Mouse (Mus musculus) T-helper 2 cell (primary cell): ENCODE measurements around the gene Peg12.

Experiments
- in situ Hi-C: fragments of 300-600 bp; cut with MboI, MseI; formaldehyde crosslinking; loops from one replicate; pipeline ENCODE4 v1.15.1; 2025; ENCODE audit warnings: high pct_unique_total_duplicates

The Peg12 gene

GRCm38 (mm10) chr7:62463878-62464755, at the start of gene Peg12:
Gene Peg12, minus strand, starts transcription at chr7:62464510.
- in situ Hi-C loops, result no loop called here

- in situ Hi-C loops, result no loop called here
Measured at GRCm38 (mm10) chr7:62486139-62486538, 21.8 kb upstream of the Peg12 start.

- in situ Hi-C loops, result no loop called here
Measured at GRCm38 (mm10) chr7:62463007-62463877, 1.1 kb downstream of the Peg12 start.

GRCm38 (mm10) chr7:62462229-62463006, 1.9 kb downstream of the Peg12 start:
- in situ Hi-C loops, result no loop called here

GRCm38 (mm10) chr7:62452353-62452752, 12.0 kb downstream of the Peg12 start:
- in situ Hi-C loops, result no loop called here

GRCm38 (mm10) chr7:62445431-62446165, 18.7 kb downstream of the Peg12 start:
- in situ Hi-C loops, result no loop called here

GRCm38 (mm10) chr7:62436394-62436793, 27.9 kb downstream of the Peg12 start:
- in situ Hi-C loops, result no loop called here

- in situ Hi-C loops, result no loop called here
Measured at GRCm38 (mm10) chr7:62433243-62433642, 31.1 kb downstream of the Peg12 start.

- in situ Hi-C loops, result no loop called here
Measured at GRCm38 (mm10) chr7:62428337-62428736, 36.0 kb downstream of the Peg12 start.

- in situ Hi-C loops, result no loop called here
Measured at GRCm38 (mm10) chr7:62423210-62423609, 41.1 kb downstream of the Peg12 start.

GRCm38 (mm10) chr7:62420566-62420965, 43.7 kb downstream of the Peg12 start:
- in situ Hi-C loops, result no loop called here

GRCm38 (mm10) chr7:62419493-62420360, 44.6 kb downstream of the Peg12 start, which contains the start of gene Mkrn3:
Gene Mkrn3, minus strand, starts transcription at chr7:62420139.
- in situ Hi-C loops, result no loop called here

GRCm38 (mm10) chr7:62419105-62419492, 45.2 kb downstream of the Peg12 start:
- in situ Hi-C loops, result no loop called here

- in situ Hi-C loops, result no loop called here
Measured at GRCm38 (mm10) chr7:62418346-62418745, 46.0 kb downstream of the Peg12 start.

GRCm38 (mm10) chr7:62416173-62416572, 48.1 kb downstream of the Peg12 start:
- in situ Hi-C loops, result no loop called here

GRCm38 (mm10) chr7:62415222-62415621, 49.1 kb downstream of the Peg12 start:
- in situ Hi-C loops, result no loop called here
